Mouse (Mus musculus) mesoderm, embryonic 11.5 days (tissue): Measurements from ENCODE around the gene Slc18a3.

Experiments used
- DNase-seq: peaks from one replicate; pipeline ENCODE4 v3.0.0-alpha.2; 2012; ENCODE audit warnings: low read depth, low spot score

Slc18a3 gene

DNA sequence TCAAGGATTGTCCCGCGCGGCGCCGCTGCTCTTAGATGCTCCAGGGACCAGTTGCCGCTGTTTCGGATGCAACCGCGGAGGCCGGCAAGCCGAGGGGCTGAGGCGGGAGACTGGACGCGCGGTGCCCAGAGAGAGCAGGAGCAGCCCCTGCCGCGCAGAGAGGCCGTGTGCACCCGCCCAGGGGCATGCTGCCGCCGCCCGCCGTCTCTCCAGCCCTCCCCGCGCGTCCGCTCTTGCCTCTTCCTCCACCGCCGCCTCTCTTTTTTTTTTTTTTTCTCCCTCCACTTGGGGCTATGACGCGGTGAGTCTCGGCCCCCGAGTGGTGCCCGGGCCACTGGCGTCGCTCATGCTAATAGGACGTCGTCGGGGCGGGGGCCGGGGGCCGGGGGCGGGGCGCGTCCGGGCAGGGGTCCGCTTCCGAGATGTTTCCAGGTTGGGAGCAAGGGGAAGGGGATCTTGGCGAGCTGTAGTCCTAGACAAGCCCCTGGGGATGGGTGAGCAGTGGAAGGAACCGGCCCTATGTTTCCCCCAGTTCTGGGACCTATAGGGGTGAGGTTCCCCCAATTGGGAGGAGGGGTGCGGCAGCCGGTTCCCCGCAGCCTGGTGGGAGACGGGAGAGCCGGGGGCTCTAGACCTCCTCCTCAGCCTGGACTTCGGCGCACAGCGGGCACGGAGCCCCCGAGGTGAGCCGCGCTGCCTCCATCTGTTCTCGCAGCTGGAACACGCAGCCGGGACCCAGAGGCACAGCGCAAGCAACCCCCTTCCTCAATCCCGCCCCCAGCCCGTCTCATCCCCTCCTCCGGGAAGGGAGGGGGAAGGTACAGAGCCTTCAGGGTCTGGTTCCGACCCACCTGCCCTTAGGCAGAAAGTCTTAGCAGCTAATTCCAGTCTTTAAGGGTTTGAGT lies at the start of gene Slc18a3:
Gene Slc18a3, minus strand, starts transcription at position 250 of the 905 bp plus-strand sequence.
- no peak for DNase-seq

DNA sequence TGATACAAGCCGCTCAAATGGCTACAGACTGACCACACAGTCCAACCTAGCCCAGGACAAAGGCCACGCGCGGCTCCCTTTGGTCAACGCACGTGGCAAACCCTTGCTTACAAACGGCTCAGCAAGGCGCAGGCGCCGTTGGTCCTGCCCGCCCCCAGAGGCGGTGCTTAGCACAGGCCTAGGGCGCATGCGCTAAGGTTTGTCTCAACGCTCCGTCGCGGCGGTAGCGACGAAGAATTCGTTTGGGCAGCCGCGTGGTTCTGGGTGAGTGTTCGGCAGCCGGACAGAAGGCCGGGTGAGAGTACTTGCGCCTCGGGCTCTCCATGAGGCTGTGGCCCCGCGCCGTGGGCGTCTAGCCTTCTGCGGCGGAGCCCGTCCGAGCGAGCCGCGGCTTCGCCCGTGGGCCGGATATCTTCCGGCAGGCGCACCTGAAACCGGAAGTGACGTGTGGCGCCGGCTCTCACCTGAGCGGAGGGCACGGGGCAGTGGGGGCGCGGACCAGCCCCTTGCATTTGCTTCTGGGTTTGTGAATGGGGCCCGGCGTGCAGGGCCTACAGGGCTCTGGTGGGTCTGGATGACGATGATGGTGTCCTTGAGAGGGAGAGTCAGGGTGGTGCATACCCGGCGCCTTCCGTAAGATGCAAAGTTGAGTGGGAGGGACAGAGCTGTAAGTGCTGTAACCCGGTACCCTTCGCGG lies 48.8 kb upstream of the Slc18a3 start, which contains the start of gene Ercc6:
Gene Ercc6, plus strand, starts transcription at position 186 of the 697 bp plus-strand sequence.
- peak; percentile 97 for DNase-seq

DNA sequence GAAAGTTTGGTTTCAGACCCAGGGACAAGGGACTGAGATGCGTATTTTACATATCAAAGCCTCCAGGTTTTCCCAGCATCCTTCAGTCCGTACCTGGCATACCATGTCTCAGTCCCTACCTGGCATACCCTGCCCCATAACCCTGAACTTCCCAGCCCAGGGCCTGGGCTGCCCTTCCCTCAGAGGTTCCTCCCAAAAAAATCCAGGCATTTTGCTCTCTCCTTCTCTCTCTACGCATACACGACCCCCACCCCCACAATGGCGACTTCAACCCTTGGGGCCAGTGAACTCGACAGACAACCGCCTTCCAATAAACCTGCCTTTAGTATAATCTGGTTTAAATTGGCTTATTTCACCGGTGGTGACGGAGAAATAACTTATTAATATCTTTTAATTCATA lies 48.3 kb upstream of the Slc18a3 start:
- no peak for DNase-seq

DNA sequence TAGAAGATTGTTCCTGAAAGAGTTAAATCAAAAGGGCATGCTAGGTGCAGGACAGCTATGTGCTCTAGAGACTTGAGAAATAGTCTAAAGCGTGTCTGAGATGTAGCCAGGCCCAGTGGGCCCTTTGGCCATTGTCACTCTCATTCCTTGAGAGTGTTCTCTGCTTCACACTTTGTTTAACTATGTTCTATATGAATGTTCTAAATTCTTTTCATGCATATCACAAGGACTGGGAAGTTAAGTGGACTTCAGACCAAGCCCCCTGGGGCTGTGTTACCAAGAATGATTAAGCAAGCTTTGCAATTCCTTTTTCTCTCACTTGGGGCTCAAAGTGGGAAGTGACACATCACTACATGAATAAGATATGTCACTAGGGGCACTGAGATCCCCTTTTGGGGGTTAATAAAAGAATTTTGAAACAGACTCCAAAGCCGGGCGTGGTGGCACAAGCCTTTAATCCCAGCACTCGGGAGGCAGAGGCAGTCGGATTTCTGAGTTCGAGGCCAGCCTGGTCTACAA lies 44.9 kb upstream of the Slc18a3 start:
- no peak for DNase-seq

DNA sequence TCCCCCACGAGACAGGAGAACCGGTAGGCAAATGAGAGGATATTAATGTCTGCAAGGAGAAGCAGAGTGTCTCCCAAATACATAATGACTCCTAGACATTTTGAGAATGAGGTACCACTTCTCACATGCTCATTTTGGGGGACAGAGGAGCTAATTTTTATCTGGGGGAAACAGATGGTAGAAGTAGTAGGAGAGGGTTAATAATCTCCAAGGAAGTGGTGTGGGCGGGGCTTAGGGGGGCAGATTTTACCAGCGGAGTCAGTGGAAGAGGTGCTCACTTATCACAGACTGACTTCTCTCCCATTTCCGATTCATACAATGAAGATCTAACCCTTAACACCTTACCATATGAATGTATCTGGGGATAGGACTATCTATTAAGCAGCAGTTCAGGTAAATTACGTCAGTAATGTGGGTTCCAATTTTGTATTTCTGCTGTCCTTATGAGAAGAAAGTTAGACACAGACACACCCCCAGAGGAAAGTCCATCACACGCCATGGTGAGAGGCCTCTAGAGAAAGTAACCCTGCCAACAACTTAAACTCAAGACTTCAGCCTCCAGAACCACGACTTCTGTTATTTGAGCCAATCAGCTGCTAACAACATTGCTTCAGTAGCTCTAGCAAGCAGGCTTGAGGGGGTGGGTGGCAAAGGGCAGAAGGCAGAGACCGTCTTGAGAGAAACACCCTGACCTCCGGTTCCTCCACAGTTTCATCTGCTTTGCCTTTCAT lies 43.6 kb upstream of the Slc18a3 start:
- DNase-seq = no peak

DNA sequence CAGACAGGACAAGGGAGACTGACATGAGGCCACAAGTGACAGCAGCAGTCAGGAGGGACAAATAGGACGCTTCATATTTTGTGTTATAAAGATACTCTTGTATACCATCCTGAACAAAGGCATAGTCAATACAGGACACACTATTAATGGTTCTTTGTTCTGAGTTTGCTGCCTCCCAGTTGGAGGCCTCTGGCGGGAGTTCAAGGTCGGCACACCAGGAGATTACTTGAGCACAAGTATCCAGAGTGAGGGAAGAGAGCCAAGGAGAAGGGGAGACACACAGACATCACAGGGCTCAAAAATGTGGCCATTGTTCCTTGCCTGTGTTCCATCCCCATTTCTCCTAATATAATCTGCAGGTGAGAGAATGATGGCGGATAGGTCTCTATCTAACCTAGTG lies 42.6 kb upstream of the Slc18a3 start:
- DNase-seq = no peak

DNA sequence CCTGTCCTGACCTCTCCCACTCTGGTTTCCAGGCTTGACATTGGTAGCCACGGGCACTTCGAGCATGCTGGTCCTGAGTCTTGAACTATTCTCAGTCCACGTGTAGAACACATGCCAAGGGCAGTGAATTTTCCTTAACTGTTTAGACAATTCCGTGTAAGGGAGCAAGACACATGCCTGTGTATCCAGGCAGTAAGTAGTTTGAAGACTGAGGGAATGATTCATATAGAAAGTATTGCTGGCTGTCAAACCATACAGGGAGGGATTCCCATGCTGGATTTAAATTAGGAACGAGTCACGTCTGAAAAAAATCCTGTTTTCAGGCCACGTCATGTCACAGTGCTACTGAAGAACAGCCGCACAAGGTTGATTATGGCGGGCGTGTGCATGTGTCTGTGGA lies 41.7 kb upstream of the Slc18a3 start:
- DNase-seq = no peak

DNA sequence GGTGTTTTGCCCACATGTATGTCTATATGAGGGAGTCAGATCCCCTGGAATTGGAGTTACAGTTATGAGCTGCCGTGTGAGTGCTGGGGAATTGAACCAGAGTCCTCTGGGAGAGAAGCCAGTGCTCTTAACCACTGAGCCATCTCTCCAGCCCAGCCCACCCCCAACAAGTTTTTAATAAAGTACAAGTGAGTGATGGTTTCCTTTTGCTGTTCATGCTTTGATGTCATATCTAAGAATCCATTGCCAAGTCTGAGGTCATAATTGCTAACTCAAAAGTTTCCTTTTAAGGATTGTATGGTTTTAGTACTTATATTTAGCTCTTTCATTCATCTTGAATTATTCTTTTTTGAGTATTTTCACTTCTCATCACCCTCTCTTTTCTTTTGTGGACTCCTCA lies 39.2 kb upstream of the Slc18a3 start:
- DNase-seq = no peak

DNA sequence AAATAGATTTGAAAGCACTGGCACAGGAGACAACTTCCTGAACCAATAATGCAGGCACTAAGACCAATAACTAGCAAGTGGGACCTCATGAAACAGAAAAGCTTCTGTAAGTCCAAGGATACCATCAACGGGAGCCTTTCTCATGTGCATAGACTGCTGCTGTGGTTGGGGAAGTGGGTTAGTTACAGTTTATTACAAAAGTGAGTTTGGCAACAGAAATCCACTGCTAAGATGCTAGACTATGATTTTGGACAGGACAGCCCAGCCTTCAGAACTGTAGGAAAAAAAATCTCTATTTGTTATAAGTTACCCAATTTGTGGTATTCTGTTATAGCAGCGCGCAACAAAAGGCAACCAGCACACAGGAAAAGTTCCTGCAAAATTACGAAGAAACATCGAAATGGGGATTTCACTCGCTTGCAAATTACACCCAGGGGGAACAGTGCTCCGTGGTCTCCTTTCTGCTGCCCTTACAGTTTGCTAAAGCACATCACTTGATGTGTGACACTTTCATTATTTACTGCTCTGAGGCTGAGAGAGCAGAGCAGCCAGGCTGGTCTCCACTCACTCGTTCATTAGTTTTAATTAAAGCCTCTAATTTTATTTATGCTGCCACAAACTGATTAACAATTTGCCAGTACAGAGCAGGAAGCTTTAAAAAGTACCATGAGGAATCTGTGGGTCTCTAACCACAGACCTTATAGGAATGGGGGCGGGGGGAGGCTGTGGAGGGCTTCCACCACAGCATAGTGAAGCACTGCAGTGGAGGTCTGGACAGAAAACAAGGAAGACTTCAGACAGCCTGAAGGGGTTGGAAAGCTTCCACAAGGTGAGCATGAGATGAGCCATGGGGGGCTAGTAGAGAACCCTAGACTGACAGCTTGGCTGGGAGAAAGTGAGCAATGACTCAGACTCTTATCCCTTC lies 38.4 kb upstream of the Slc18a3 start:
- DNase-seq = no peak

DNA sequence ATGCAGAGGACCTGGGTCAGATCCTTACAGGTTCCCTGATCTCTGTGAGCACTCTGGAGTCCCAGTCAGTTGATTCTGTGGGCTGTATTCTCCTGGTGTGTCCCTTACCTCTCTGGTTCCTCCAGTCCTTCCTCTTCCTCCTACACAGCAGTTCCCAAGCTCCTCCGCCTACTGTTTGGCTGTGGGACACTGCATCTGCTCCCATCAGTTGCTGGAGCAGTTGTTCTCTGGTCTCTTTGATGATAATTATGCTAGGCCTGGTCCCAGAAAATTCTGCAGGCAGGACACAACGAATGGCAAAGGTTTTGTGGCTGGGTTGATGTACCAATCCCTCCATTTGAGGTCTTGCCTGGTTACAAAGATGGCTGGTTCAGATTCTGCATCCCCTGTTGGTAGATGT lies 36.7 kb upstream of the Slc18a3 start:
- DNase-seq = no peak

DNA sequence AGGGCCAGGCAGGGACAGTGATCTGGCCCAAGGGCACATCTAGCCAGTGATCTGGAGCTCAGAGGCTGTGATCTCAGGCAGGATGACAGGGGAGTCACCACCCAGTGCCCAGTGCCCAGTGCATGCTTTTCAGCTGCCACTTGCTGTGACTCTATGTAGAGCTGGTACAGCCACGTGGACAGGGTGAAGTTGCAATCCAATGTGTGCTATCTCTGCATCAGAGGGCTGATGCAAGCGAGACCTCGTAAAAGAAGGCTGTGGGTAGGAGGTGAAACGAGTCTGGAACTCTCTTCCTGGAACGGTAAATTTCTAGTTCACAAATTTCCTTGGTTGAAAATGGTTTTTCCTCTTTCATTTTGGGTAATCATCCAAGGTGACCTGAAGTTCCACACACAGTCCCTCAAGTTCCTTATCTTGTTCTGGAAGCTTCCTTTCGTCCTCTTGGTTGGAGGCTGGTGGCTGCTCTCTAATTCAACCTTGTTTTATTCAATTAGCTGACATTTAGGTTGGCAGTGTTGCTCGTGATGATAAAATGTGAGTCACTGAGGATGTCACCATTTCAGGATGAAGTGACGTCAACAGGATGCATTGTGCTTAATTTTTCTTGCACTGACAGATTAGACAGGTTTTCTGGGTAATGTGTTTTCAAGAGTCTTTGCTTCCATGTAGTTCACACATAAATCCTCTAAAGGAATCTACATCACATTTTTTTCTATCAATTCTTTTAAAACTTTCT lies 31.6 kb upstream of the Slc18a3 start:
- no peak for DNase-seq

DNA sequence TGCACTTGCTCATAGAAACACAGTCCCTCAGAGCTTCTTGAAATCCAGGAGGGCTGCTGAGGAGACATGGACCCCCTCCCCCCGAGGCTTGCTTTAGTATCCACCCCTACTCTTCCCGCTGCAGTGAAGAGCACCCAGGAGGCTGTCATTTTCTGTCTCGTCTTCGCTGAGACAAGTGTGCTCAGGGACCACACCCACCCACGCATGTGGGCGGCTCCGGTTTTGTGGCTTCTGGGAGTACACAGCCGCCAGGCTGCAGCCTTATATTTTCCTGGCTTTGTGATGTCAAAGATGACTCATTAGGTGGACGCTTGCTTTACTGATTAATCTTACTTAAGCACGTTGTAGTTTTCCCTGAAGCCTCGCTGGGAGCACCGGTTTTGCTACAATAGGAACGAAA lies 27.9 kb upstream of the Slc18a3 start:
- DNase-seq = no peak

DNA sequence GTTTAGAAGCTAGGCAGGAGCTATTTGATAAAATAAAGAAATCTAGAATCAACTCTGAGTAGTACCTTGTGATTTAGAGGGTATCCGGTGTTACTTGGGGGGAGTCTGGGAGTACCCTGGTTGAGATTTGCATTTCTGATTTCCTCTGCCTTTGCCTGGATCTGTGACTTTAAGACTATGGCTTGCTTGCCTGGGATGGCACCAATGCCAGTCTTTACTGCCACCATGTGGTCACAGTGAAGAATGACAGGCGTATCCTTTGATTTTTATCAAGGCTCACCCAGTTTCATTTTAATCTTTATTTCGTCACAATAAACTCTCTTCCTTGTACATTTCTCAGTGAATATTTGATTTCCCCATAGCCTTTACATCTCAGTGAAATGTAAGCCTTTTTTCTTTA lies 17.4 kb upstream of the Slc18a3 start:
- peak; percentile 62 for DNase-seq

DNA sequence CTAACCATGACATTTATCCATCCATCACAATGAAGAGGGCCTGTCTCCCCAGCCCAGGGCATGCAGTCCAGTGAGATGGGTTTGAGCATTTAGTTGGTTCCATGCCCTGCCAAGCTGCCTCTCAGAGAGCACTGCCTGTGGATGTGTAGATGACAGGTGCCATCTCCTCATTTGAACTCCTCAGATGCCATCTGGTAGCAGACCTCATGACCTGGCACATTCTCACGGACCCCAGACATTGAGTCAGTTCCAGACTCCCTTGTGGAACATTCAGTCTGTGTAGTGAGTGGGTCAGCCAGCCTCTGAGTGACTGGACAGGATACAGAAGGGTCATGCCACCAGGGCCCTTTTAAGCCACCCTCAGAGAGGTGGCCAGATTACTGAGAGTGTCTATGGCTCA lies 12.9 kb upstream of the Slc18a3 start:
- DNase-seq = no peak

DNA sequence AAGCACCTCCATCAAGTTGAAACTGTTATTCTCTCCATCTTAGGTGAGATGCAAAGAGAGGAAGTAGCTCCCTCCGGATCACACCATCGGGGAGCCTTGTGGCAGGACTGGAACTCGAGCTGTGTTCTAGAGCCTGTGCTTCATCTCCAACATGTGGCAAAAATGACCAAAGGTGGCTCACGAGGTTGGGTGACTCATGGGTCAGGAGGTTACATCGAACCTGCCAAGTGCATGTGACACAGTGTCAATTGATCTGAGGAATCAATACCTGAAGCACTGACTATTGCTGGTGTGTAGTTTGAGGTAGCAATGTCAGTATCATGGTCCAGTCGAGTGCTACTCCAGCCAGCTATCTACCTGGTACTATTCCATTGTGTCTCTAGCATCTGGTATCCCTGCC lies 11.9 kb upstream of the Slc18a3 start:
- DNase-seq = no peak

DNA sequence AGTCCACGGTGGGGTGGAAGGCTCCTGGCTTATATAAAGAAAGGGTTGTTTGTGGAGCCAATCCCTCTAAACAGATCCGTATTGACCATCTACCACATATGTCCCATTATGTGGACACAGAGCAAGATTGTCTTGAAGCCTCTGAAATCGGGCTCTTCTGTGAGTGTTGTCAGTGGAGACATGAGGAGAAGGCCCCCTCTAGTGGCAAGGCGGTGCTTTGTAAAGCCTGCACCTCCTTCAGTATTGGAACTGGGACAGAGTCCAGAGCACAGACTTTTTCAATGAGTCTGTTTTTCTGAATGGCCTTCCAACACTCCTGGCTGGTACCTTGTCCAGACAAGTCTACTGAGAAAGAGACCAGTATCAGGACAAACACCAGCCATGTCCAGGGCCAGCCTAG lies 8.3 kb upstream of the Slc18a3 start:
- peak; percentile 64 for DNase-seq

DNA sequence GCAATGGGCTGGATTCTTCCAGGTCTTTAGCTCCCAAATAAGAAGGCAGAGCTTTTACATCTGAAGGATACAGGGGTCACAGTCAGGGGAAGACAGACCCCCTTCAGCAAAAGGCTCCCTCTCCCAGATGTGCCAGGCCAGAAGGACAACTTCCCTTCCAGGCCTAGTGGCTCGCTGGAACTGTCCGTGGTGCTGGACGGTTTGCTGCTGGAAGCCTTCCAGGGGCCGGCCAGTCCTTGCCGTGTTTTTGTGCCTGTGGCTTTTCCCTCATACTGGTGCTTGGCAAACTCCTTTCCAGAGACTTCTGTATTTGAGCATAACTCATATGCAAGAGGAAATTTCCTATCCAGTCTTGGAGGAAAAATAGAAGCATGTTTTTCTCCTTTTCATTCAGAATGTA lies 3.0 kb upstream of the Slc18a3 start:
- peak; percentile 67 for DNase-seq

DNA sequence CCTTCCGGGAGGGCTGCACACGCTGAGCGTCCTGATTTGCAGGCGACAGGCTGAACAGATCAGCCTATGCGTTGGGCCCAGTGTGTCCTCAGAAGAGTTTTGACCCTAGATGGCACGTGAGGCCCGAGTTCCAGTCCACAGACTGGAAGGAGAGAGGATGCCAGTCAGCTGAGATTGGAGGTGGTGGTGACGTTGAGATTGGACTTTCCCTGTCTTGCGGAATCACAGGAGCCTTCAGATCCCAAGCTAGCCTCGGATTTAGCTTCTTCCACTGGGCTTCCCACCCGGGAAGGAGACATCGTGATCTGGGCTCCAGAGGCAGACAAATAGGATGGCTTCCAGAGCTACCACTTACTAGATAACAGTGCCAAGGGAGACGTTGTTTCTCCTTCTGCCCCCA lies 1.2 kb upstream of the Slc18a3 start, which contains the start of gene Chat:
Gene Chat, minus strand, starts transcription at position 101 of the 400 bp plus-strand sequence.
- no peak for DNase-seq

DNA sequence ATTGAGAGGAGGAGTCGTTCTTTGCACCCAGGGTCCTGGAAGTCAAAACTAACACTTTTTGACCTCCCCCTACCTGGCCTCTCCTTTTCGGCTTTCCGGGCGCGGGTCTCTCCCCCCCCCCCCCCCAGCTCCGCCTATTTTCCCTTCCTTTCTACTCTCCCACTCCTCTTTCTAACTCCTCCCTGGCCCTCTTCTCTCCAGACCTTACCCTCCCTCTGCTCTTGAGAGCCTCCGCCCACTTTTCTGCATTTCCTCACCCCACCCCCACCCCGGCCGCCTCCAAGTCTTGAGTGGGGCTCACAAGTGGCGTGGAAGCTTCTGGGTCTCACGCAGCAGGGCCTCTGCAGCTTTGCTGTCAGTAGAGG lies 838 bp upstream of the Slc18a3 start:
- no peak for DNase-seq
